Mouse (Mus musculus) olfactory bulb, adult 2 months (tissue): ENCODE measurements around the gene Ap4e1. TPM values are rescaled to one million over a fixed set of nuclear protein-coding genes. Genes with fewer than 3 reads are reported as not detected.
"Not testable (repeated sequence)": the region's sequence is repeated elsewhere in the genome, so short reads cannot be mapped to it uniquely, and the experiment has no call there.

ENCODE experiments used
- H3K27ac ChIP-seq: fragments of 200-500 bp; 2 replicates; pipeline ENCODE4 v1.5.1; 2012; ENCODE audit warnings: low read depth, low read length; ENCODE audit not compliant: insufficient read depth
- H3K4me1 ChIP-seq: fragments of 200-500 bp; 2 replicates; pipeline ENCODE4 v1.6.1; 2012; ENCODE audit warnings: low read length; ENCODE audit not compliant: control insufficient read depth, insufficient read depth
- H3K4me3 ChIP-seq: fragments of 200-500 bp; 2 replicates; pipeline ENCODE4 v1.5.1; 2012; ENCODE audit warnings: mild to moderate bottlenecking, low read depth, low read length, moderate library complexity; ENCODE audit not compliant: insufficient read depth
- CTCF ChIP-seq: fragments of 200-500 bp; IDR thresholded peaks from 2 replicates; pipeline ENCODE4 v1.5.1; 2012; ENCODE audit warnings: low read depth, mild to moderate bottlenecking, low read length, moderate library complexity; ENCODE audit not compliant: insufficient read depth
- POLR2A ChIP-seq: fragments of 200-500 bp; IDR thresholded peaks from 2 replicates; pipeline ENCODE4 v1.6.1; 2012; ENCODE audit warnings: mild to moderate bottlenecking, low read depth, low read length, moderate library complexity; ENCODE audit not compliant: insufficient read depth
- WGBS: fragments of 180-500 bp; shearing (Covaris S2); methylation state at CpG from one replicate; pipeline ENCODE4 v1.1.7; 2018; 5-methylcytosine and 5-hydroxymethylcytosine counted together
- polyA plus RNA-seq: library from polyadenylated mRNA; stranded (reverse); fragments of >200 nt; gene quantifications from 2 replicates; pipeline ENCODE4 v1.2.4, GENCODE M21; 2012; ENCODE audit warnings: low replicate concordance; ENCODE audit not compliant: missing spikeins, insufficient read depth, insufficient read length

The Ap4e1 gene
- polyA plus RNA-seq, 1 experiment, result not detected

- Histone ChIP-seq H3K4me1 (peaks cover 4% of the 10 kb centered on the region), H3K27ac (no peak overlapping the region), H3K4me3 (peak overlapping the region; percentile 99)
- WGBS, result 13% methylated on average over 11 of the region's 11 CpGs
- no peak for TF ChIP-seq CTCF
- TF ChIP-seq POLR2A, result no peak
These were observed 61.4 kb downstream of the Ap4e1 start for GRCm38 (mm10) chr2:127069781-127070434.

GRCm38 (mm10) chr2:127070435-127070841 lies 61.9 kb downstream of the Ap4e1 start, which contains the start of gene Blvra:
Gene Blvra (plus strand): TSS chr2:127070665.
- H3K4me1 ChIP-seq, result peaks cover 4% of the 10 kb centered on the region
- WGBS, result under 1% methylated on average over 32 of the region's 32 CpGs
- no peak within 1 kb of the TSS for H3K27ac ChIP-seq
- peak within 1 kb of the TSS; percentile 99 for H3K4me3 ChIP-seq
- TF ChIP-seq CTCF, result no peak
- TF ChIP-seq POLR2A, result peak; percentile 29; the same call in 1 of the 2 replicates

GRCm38 (mm10) chr2:127070879-127071278 lies 62.4 kb downstream of the Ap4e1 start:
- no peak for TF ChIP-seq POLR2A
- TF ChIP-seq CTCF, result no peak
- H3K27ac ChIP-seq, result no peak overlapping the region
- H3K4me3 ChIP-seq, result peak overlapping the region; percentile 99
- peaks cover 4% of the 10 kb centered on the region for H3K4me1 ChIP-seq
- 10% methylated on average over 9 of the region's 9 CpGs for WGBS

GRCm38 (mm10) chr2:127074116-127074515 lies 65.6 kb downstream of the Ap4e1 start:
- WGBS, result 96% methylated on average over 2 of the region's 2 CpGs
- Histone ChIP-seq H3K4me3 (no peak overlapping the region), H3K27ac (no peak overlapping the region), H3K4me1 (peaks cover 4% of the 10 kb centered on the region)
- no peak for TF ChIP-seq CTCF

GRCm38 (mm10) chr2:127077611-127078010 lies 69.1 kb downstream of the Ap4e1 start:
- Histone ChIP-seq H3K27ac (no peak overlapping the region), H3K4me3 (no peak overlapping the region), H3K4me1 (no peaks in the 10 kb centered on the region)
- WGBS, result 78% methylated on average over 9 of the region's 9 CpGs
- TF ChIP-seq POLR2A (no peak), CTCF (no peak)

GRCm38 (mm10) chr2:127079066-127079465 lies 70.5 kb downstream of the Ap4e1 start:
- H3K4me1 ChIP-seq, H3K27ac ChIP-seq: not testable (repeated sequence)
- 58% methylated on average over 2 of the region's 2 CpGs for whole genome bisulfite sequencing

GRCm38 (mm10) chr2:127079881-127080590 lies 71.5 kb downstream of the Ap4e1 start:
- 93% methylated on average over 11 of the region's 11 CpGs for WGBS
- TF ChIP-seq POLR2A (no peak), CTCF (no peak)

More at GRCm38 (mm10) chr2:127079066-127079465, 70.5 kb downstream of the Ap4e1 start:
- H3K4me3 ChIP-seq, result not testable (repeated sequence)

GRCm38 (mm10) chr2:127080591-127081218 lies 72.2 kb downstream of the Ap4e1 start:
- Histone ChIP-seq H3K4me1 (no peaks in the 10 kb centered on the region), H3K4me3 (no peak overlapping the region), H3K27ac (no peak overlapping the region)
- WGBS, result 89% methylated on average over 11 of the region's 11 CpGs
- TF ChIP-seq POLR2A (no peak), CTCF (no peak)

More at GRCm38 (mm10) chr2:127079881-127080590, 71.5 kb downstream of the Ap4e1 start:
- Histone ChIP-seq H3K4me3 (no peak overlapping the region), H3K27ac (no peak overlapping the region), H3K4me1 (no peaks in the 10 kb centered on the region)

GRCm38 (mm10) chr2:127086235-127086634 lies 77.7 kb downstream of the Ap4e1 start:
- 89% methylated on average over 5 of the region's 5 CpGs for WGBS
- TF ChIP-seq CTCF (no peak), POLR2A (no peak)
- Histone ChIP-seq H3K27ac (no peak overlapping the region), H3K4me3 (no peak overlapping the region), H3K4me1 (no peaks in the 10 kb centered on the region)

- not testable (repeated sequence) for H3K4me3 ChIP-seq, H3K27ac ChIP-seq, H3K4me1 ChIP-seq
These were observed 81.6 kb downstream of the Ap4e1 start for GRCm38 (mm10) chr2:127090151-127090550.
